ENCODE assay signal across 10 mouse cellular contexts in genomic region chr19:56343869-56344563, GRCm38 (mm10). TPM values are rescaled to one million over a fixed set of nuclear protein-coding genes. Genes with fewer than 3 reads are reported as not detected.
A peak's percentile ranks its signal among the peaks of the same experiment; 100 is the strongest.
DNase-seq lines count a peak whose midpoint lies in the region; ATAC-seq lines count a peak whose summit lies in the region.
"Had no signal": no experiment of that assay in that cellular context is flagged by ENCODE, and none has a peak within 500 bp of the region (broad histone marks: within the 10 kb centered on the region; RNA-seq: fewer than 3 reads in every experiment).

No protein-coding gene starts in this region.

- peaks cover 48% of the 10 kb centered on the region for H3K27me3 ChIP-seq in hindbrain, embryonic 10.5 days (ENCODE audit: insufficient read depth, poor library complexity, severe bottlenecking)
- H3K27me3 ChIP-seq in neural tube, embryonic 11.5 days (ENCODE audit: control insufficient read depth, insufficient read depth, low read length) = no peaks in the 10 kb centered on the region

- no peak overlapping the region; the same call in 1 of the 2 replicates for H3K4me3 ChIP-seq in hindbrain, embryonic 10.5 days
- H3K4me3 ChIP-seq in neural tube, embryonic 11.5 days (ENCODE audit: low read depth, low read length) = no peak overlapping the region
- H3K4me3 ChIP-seq: myocyte had no signal

- 36% methylated on average over 26 of the region's 26 CpGs for WGBS in hindbrain, embryonic 10.5 days
- 42% methylated on average over 26 of the region's 26 CpGs for WGBS in neural tube, embryonic 11.5 days

- no peak overlapping the region; the same call in 1 of the 2 replicates for H3K4me2 ChIP-seq in neural tube, embryonic 11.5 days (ENCODE audit: low read depth)

- H3K9me3 ChIP-seq in hindbrain, embryonic 10.5 days = no peaks in the 10 kb centered on the region
- no peaks in the 10 kb centered on the region for H3K9me3 ChIP-seq in neural tube, embryonic 11.5 days (ENCODE audit: control insufficient read depth, low read length)

- peaks cover 23% of the 10 kb centered on the region for H3K4me1 ChIP-seq in hindbrain, embryonic 10.5 days (replicated peaks)
- H3K4me1 ChIP-seq in neural tube, embryonic 11.5 days (ENCODE audit: control insufficient read depth, insufficient read depth, low read length) = peaks cover 4% of the 10 kb centered on the region; the same call in 1 of the 2 replicates

- DNase-seq in layer of hippocampus, adult 11-12 months (ENCODE audit: low spot score) = peak; percentile 61
- no peak for DNase-seq in layer of hippocampus, postnatal 10 days (ENCODE audit: low spot score in 2 of 2)
- DNase-seq in brain, adult 2 months (ENCODE audit: low read depth, low spot score) = peak; percentile 89
- peak; percentile 72 for DNase-seq in hindbrain, embryonic 10.5 days (ENCODE audit: low spot score)
- peak; percentile 72 for DNase-seq in neural tube, embryonic 11.5 days (ENCODE audit: low spot score)
- no peak for DNase-seq in lung, postnatal 36 days
- no peak for DNase-seq in urinary bladder, postnatal 4 days (ENCODE audit: low spot score in 2 of 2)

- H3K36me3 ChIP-seq in hindbrain, embryonic 10.5 days = no peaks in the 10 kb centered on the region
- H3K36me3 ChIP-seq in neural tube, embryonic 11.5 days (ENCODE audit: control insufficient read depth, insufficient read depth, low read length) = no peaks in the 10 kb centered on the region

- peak; percentile 89 for ATAC-seq in neural tube, embryonic 11.5 days (ENCODE audit: insufficient read depth, low FRiP score, low TSS enrichment)
- ATAC-seq in megakaryocyte, adult 5-6 weeks (ENCODE audit: poor library complexity, severe bottlenecking) = no peak
- ATAC-seq: intestine, postnatal 0 days had no signal

- peak overlapping the region; percentile 74 for H3K27ac ChIP-seq in hindbrain, embryonic 10.5 days
- H3K27ac ChIP-seq in neural tube, embryonic 11.5 days (ENCODE audit: low read depth, low read length) = peak overlapping the region; percentile 56; the same call in 1 of the 2 replicates

- H3K9ac ChIP-seq in neural tube, embryonic 11.5 days (ENCODE audit: low read length) = peak overlapping the region; percentile 20; the same call in 1 of the 2 replicates

RNA-seq across cellular contexts. Expression of gene Nrap, which starts 45.8 kb away (rescaled TPM):
- under 1 TPM; 0.18 to 0.30 TPM for total RNA-seq in layer of hippocampus, postnatal 10 days (2021)
- polyA plus RNA-seq in hindbrain, embryonic 10.5 days (2016; fragmentation: Nextera tagmentation; extraction: Ambion mirVana) = 0.05 and 0.08 TPM in 2 replicates
- 0.16 and 0.18 TPM in 2 replicates for polyA plus RNA-seq in neural tube, embryonic 11.5 days (2014; fragmentation: Nextera tagmentation; extraction: Ambion mirVana)
- 0.02 TPM in 1 of 2 replicates, not detected in the other for total RNA-seq in megakaryocyte, adult 5-6 weeks (2015)
- 0.04 and 0.12 TPM in 2 replicates for total RNA-seq in megakaryocyte, adult 5-6 weeks (2017)

RNA-seq across cellular contexts. Expression of gene Casp7, which starts 52.9 kb away (rescaled TPM):
- total RNA-seq in layer of hippocampus, postnatal 10 days (2021) = 1 to 10 TPM; 7.1 to 8.9 TPM
- polyA plus RNA-seq in hindbrain, embryonic 10.5 days (2016; fragmentation: Nextera tagmentation; extraction: Ambion mirVana) = 15.4 and 15.7 TPM in 2 replicates
- polyA plus RNA-seq in neural tube, embryonic 11.5 days (2014; fragmentation: Nextera tagmentation; extraction: Ambion mirVana) = 18.3 and 18.5 TPM in 2 replicates
- 35.8 and 41.4 TPM in 2 replicates for total RNA-seq in megakaryocyte, adult 5-6 weeks (2015)
- total RNA-seq in megakaryocyte, adult 5-6 weeks (2017) = 30.3 and 31.4 TPM in 2 replicates

RNA-seq across cellular contexts. Expression of gene Habp2, which starts 57.1 kb away (rescaled TPM):
- not detected for total RNA-seq in layer of hippocampus, postnatal 10 days (2021)
- 0.09 TPM in 1 of 2 replicates, not detected in the other for polyA plus RNA-seq in hindbrain, embryonic 10.5 days (2016; fragmentation: Nextera tagmentation; extraction: Ambion mirVana)
- polyA plus RNA-seq in neural tube, embryonic 11.5 days (2014; fragmentation: Nextera tagmentation; extraction: Ambion mirVana) = 0.14 TPM in 1 of 2 replicates, not detected in the other
- total RNA-seq in megakaryocyte, adult 5-6 weeks (2015) = not detected in 2 replicates
- not detected in 2 replicates for total RNA-seq in megakaryocyte, adult 5-6 weeks (2017)

Comparison
In these comparisons a context has a peak if more than half of its experiments do, and no peak if none do; other contexts are left out.
1. DNase-seq: peak in layer of hippocampus, adult 11-12 months (single experiment), brain, adult 2 months (single experiment), hindbrain, embryonic 10.5 days (single experiment) and neural tube, embryonic 11.5 days (single experiment); none in layer of hippocampus, postnatal 10 days (0 of 2), lung, postnatal 36 days (single experiment) and urinary bladder, postnatal 4 days (0 of 2).